Mouse (Mus musculus): ENCODE measurements around the gene Gm20388. TPM values are rescaled to one million over a fixed set of nuclear protein-coding genes. Genes with fewer than 3 reads are reported as not detected.
"Not testable (repeated sequence)": the region's sequence is repeated elsewhere in the genome, so short reads cannot be mapped to it uniquely, and the experiment has no call there.

The Gm20388 gene
- total RNA-seq, 2 experiments from 2014 or later: 2.4 to 2.6 TPM

- Histone ChIP-seq H3K4me3 (no peak overlapping the region), H3K27ac (no peak overlapping the region)
- no peak for DNase-seq (ENCODE audit: extremely low spot score in 1 of 2, low spot score in 2 of 2)
- intact Hi-C loops (cut with DNase I): no loop called here
- peak; percentile 21; the same call in 1 of the 2 replicates for TF ChIP-seq CTCF (IDR thresholded peaks at IDR 0.05)
Observed at GRCm38 (mm10) chr8:121313458-121313857, 1402.8 kb downstream of the Gm20388 start.

- H3K27ac ChIP-seq: no peak overlapping the region
- intact Hi-C loops (cut with DNase I): no loop called here
- no peak overlapping the region for H3K4me3 ChIP-seq
- no peak for DNase-seq (ENCODE audit: extremely low spot score in 1 of 2, low spot score in 2 of 2)
- no peak for TF ChIP-seq CTCF (IDR thresholded peaks at IDR 0.05)
Observed at GRCm38 (mm10) chr8:121314036-121314435, 1403.4 kb downstream of the Gm20388 start.

DNA sequence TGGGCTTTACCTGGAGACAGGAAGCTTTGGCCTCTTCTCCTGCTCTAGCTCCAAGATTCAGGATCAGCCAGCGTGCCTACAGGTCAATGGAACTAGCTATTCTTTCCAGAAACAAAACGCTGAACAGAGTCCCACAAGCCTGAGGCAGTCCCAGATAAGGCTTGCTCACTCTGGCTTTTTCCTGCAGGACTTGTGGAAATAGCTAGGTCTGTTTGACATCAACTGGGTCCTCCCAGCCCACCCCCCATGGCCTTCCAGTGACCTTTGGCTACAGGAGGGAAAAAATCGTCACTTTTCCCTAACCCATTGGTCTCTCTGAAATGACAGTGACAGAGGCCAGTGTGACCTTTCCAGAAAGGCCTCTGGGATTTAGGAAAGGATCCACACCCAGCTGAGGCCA lies 1404.9 kb downstream of the Gm20388 start:
- TF ChIP-seq CTCF (IDR thresholded peaks at IDR 0.05): no peak
- H3K4me3 ChIP-seq: no peak overlapping the region
- no peak overlapping the region for H3K27ac ChIP-seq
- DNase-seq (ENCODE audit: extremely low spot score in 1 of 2, low spot score in 2 of 2): no peak
- intact Hi-C loops (cut with DNase I): no loop called here

DNA sequence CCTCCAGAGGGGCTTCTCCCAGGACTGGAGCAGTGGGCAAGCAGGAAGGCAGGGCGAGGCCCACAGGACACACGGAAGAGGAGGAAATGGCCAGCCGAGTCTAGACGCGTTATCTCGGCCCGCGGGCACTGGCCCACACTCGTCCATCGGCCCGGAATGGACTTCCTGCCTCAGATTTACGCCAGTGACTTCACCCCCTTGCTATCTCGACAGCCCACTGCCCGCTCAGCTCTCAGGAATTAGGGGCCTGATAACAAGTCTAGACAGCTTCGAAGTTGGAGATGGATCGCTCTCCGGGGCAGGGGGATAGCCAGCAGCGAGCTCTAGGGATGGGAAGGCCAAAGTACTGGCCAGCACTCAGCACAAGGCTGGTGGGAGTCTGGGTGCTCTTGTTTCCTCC lies 1405.4 kb downstream of the Gm20388 start:
- H3K27ac ChIP-seq: no peak overlapping the region
- H3K4me3 ChIP-seq: no peak overlapping the region
- no peak for DNase-seq (ENCODE audit: extremely low spot score in 1 of 2, low spot score in 2 of 2)
- intact Hi-C loops (cut with DNase I): no loop called here
- TF ChIP-seq CTCF (IDR thresholded peaks at IDR 0.05): no peak

- DNase-seq (ENCODE audit: extremely low spot score in 1 of 2, low spot score in 2 of 2); H3K4me3 ChIP-seq; intact Hi-C loops (cut with DNase I); H3K27ac ChIP-seq: not testable (repeated sequence)
Observed at GRCm38 (mm10) chr8:121318756-121319155, 1408.1 kb downstream of the Gm20388 start.

DNA sequence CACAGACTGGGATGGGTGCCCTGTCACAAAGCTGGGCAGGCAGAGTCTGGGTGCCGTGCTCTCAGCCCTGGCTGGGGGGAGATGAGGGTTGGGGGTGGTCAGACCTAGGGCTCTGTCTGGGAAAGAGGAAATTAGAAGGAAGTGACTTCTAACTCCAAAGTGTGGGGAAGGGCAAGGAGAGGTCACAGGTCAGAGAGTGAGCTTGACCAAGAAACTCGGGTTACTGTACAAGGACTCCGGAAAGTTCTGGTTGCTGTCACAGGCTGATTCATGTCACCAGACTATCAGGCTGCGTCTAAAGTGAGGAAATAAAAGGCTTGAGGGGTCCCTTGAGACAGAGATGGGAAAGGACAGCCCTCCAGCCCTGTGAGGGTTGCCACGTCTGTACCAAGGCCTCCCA lies 1408.8 kb downstream of the Gm20388 start:
- DNase-seq (ENCODE audit: extremely low spot score in 1 of 2, low spot score in 2 of 2): no peak
- no peak for TF ChIP-seq CTCF (IDR thresholded peaks at IDR 0.05)
- intact Hi-C loops (cut with DNase I): no loop called here
- no peak overlapping the region for H3K4me3 ChIP-seq
- no peak overlapping the region for H3K27ac ChIP-seq

DNA sequence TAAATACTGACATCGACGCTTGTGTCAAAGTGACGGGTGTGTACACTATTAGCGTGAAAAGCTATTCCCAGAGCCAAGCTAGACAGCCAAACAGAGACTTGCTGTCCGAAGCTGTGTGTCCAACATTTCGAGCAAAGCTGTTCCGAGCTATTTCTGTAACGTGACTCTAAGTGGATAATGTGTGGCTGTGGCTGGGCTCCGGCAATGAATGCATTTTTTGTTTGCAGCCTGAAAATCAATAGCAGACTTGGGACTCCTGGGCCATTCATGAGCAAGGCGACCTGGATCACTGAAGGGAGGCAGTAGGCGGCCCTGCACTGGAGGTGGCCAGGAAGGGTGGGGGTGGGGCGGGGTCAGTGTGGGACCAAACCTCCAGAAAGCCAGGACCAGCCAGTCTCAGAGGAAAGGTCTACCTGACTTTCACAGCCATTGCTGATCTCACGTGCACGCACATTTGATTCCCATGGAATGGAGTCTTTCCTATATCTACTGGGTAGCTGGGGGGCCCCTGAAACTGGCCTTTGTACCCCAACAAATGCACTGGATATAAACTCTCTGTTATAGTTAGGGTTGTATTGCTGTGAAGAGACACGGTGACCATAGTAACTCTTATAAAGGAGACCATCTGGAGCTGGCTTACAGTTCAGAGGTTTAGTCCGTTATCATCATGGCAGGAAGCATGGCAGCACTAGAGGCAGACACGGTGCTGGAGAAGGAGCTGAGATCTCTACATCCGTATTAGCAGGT lies 1415.7 kb downstream of the Gm20388 start:
- DNase-seq (ENCODE audit: extremely low spot score in 1 of 2, low spot score in 2 of 2): no peak
- no peak for TF ChIP-seq CTCF (IDR thresholded peaks at IDR 0.05)
- Histone ChIP-seq H3K4me3 (no peak overlapping the region), H3K27ac (no peak overlapping the region)
- intact Hi-C loops (cut with DNase I): no loop called here

- no peak for DNase-seq (ENCODE audit: extremely low spot score in 1 of 2, low spot score in 2 of 2)
- no peak for TF ChIP-seq CTCF (IDR thresholded peaks at IDR 0.05)
- Histone ChIP-seq H3K27ac (no peak overlapping the region), H3K4me3 (no peak overlapping the region)
- intact Hi-C loops (cut with DNase I): no loop called here
Observed at GRCm38 (mm10) chr8:121332436-121332835, 1421.8 kb downstream of the Gm20388 start.

DNA sequence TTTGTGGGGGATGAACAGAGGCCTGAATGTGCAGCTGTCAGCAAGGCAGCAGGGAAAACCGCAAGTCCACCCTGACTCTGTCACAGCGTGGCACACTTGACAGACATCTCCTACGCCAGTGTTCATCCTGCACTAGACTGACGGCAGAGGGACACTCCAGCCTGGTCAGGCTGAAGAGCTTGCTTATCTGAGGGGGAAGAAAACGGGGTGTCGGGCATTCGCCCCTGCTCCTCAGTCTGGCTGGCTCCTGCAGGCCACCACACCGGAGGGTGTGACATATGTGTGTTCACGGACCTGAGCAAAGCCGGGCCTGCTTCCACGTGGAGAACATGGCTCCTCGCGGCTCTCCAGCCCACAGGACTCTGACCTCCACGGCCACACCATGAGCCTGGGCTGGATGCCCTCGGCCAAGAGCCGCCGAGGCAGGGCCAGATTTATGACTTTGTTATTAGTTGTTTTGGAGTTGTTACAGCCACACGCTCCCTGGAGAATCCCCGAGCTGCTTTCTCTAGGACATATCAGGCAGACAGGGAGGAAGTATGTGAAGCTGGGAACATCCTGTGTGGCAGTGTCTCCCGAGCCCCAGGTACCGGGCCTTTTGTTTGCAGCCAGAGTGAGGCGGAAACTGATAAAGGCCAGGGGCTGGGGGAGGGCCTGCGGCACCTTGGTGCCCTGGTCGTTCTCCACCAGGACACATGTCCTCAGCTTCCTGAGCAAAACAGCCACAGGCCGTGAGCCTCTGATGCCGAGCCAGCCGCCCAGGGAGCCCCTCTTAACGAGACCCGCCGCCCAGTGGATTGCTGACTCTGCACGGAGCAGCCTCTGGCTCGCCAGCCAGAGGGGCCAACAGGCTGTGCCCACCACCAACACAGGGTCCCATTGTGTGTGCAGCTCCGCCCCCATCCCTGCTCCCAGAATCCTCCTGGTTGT lies 1424.1 kb downstream of the Gm20388 start:
- TF ChIP-seq CTCF (IDR thresholded peaks at IDR 0.05): no peak
- no peak for DNase-seq (ENCODE audit: extremely low spot score in 1 of 2, low spot score in 2 of 2)
- intact Hi-C loops (cut with DNase I): no loop called here
- no peak overlapping the region for H3K27ac ChIP-seq
- no peak overlapping the region for H3K4me3 ChIP-seq

DNA sequence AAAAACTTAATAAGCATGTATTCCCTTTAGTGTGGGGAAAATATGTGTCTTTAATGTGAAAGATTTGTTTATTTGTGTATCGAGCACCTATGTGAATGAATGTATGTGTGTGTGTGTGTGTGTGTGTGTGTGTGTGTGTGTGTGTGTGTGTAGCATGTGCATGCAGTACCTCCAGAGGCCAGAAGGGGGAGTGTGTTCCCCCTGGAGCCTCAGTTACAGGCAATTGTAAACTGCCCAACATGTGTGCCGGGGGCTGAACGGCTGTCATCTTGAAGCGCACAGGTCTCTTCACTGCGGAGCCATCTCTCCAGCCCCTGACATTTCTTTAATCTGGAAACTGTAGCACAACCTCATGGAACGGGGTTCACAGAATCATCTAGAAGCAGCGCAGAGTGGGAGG lies 1425.0 kb downstream of the Gm20388 start:
- no peak overlapping the region for H3K27ac ChIP-seq
- no peak for DNase-seq (ENCODE audit: extremely low spot score in 1 of 2, low spot score in 2 of 2)
- H3K4me3 ChIP-seq: no peak overlapping the region
- no peak; the same call in 1 of the 2 replicates for TF ChIP-seq CTCF (IDR thresholded peaks at IDR 0.05)
- intact Hi-C loops (cut with DNase I): no loop called here

DNA sequence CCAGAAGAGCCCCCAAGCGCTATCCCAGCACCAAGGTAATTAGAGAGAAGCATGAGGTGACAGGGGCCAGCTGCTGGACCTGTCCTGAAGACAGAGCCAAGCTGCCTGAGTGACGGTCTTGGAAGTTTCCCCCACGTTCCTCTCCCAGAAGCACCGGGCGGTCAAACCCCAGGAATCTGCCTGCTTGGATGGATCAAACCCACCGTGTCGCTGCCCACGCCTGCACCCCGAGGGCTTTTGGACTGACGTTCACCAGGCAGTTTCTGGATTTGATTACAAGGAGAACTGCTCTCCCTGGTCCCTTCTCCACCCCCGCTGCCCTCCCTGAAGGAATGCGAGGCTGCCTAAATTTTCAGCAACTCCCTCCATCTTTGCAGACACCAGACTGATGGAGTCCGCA lies 1432.3 kb downstream of the Gm20388 start:
- H3K27ac ChIP-seq: no peak overlapping the region
- TF ChIP-seq CTCF (IDR thresholded peaks at IDR 0.05): no peak
- H3K4me3 ChIP-seq: no peak overlapping the region
- DNase-seq (ENCODE audit: extremely low spot score in 1 of 2, low spot score in 2 of 2): no peak
- intact Hi-C loops (cut with DNase I): no loop called here

DNA sequence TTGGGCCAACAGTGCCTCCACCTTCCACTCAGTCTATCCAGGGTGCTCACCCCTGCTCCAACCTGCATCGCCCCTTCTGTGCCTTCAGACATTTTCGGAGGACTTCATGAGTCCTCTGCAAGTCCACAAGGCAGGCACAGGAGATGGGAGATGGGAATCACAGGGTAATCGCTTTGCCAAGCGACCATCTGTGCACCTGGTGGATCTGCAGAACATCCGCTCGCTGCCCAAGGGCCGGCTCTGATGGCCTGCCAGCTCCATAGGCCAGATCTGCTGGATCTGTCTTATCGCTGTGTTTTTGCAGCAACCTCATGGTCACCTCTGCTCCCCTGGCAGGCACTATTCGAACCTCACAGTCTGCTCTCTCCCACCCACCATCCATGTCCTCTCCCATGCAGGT lies 1433.8 kb downstream of the Gm20388 start:
- intact Hi-C loops (cut with DNase I): no loop called here
- TF ChIP-seq CTCF (IDR thresholded peaks at IDR 0.05): no peak
- no peak for DNase-seq (ENCODE audit: extremely low spot score in 1 of 2, low spot score in 2 of 2)
- Histone ChIP-seq H3K27ac (no peak overlapping the region), H3K4me3 (no peak overlapping the region)
